Mouse (Mus musculus) v-Abl transformed pro-B cells (cell line): Measurements from ENCODE around the gene Cfap44.

Experiments
- in situ Hi-C, 2 experiments: fragments of 400-800 bp; cut with MboI; formaldehyde crosslinking; loops; one replicate each; pipeline ENCODE4 v1.15.1; 2025; ENCODE audit not compliant: unreplicated experiment in 2 of 2

Cfap44 gene

DNA sequence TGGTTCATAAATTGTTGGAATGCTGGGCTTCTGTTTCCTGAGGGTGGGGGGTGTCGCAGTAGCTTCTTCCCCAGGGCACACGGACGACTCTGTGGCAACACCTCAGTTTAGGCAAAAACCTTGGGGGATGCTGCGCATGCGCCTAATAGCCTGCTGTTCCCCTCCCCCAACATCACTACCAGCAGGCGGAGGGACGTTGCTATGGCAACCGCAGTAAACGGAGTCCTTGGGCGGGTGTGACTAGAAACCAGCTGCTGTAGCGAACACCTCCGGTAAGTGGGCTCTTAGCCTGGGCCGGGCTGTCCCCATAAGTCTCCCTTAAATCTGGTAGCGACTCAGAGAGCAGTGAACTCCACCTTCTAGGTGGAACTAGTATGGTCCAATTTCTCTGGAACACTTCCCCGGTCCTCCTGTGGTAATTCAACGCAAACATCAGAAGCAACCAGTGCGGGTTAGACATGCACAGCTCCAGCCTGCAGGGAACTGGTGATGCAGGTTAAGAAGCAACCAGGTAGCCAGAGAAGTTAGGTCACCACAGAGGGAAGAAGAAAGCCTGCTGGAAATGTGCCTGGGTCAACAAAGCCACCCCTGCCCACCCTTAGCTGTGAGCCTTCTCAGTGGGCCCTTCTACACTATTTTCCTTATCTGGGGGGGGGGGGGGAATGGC lies at the start of gene Cfap44:
TSS of gene Cfap44 (plus strand) at position 220 of the 667 bp plus-strand sequence.
- in situ Hi-C loops: no loop called here

DNA sequence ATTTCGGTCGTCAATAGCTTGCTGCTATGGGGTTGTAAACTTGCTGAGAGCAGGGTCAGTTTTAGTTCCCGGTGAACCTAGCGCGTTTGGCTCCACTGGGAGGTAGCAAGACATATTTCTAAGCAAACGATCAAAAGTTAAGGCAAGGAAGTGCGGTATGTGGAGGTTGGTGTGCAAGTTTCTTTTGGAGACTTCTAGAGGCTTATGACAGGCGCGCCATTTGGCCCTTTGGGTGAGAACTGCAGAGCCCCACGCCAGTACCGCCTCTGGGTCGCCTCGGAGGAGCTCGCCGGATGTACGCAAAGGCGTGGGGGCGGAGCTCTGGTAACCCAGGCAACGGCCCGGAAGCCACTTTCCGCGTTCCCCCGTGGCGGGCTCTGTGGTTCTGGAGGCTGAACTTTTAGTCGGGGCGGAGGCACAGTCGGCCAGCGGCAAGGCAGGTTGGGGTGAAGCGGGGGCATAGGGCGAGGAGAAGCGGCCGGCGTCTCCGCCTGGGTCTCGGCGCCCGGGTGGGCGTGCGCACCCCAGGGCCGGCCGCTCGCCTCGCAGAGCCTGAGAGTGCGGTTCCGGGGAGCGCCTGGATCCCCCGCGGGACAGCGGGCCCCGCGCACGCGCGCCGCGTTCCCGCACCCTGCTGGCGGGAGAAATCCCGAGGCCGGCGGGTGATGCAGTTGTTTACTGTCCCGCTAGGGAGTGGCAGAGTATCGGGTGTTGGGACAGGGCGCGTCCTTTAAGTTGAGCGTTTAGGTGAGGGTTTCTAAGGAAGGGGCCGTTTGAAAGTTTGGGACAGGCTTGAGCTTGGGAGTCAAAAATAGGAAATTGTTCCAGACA lies 47.3 kb upstream of the Cfap44 start, which contains the start of gene Spice1:
TSS of gene Spice1 (plus strand) at position 51 of the 831 bp plus-strand sequence.
- in situ Hi-C loops: no loop called here

DNA sequence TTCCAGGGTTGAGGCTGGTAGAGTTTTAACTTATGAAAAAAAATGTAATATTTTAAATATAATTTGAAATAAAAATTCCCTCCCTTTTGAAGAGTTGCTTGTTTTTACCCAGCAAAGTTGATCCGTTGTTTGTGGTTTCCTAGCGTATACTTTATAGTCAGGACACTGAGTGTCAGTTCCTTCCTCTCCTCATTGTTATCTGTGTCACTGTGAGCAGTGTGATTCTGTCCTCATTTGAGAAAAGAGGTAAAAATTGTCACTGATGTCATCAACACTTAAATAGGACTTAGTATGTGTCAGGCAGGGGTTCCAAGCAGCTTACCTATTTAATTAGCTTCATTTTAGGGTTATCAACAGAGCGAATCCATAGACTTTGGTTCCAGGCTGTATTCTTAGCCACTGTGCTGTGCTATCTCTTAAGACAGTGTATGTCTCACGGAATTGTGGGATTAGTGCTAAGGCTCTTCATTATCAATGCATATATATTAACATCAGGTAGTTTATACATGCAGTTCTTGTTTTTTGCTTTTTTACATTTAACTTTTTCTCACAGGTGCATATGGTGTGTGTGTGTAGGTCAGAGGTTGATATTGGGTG lies 44.7 kb upstream of the Cfap44 start:
- in situ Hi-C loops: loop anchor here (10.0 to 25.0 kb wide), 2 partner anchors 205 to 488 kb away; no protein-coding TSS in a partner anchor

DNA sequence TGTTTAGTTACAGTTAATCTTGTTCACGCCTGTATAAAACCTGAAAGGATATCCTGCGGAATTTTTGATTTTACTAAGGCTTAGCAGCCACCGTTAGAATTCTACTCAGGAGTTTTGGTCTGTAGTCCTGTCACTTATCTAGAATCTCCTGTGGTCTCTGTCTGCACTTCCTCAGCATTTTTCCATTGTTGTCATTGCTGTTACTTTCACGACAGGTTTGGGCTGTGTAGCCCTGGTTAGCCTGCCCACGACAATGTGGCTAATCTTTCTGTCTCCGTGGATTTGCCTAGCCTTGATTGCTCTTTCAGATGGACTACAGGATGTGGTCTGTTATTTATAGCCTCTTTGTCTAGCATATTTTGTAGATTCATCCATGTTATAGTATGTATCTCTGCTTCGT lies 38.3 kb upstream of the Cfap44 start:
- in situ Hi-C loops: loop anchor here (10.0 to 25.0 kb wide), 2 partner anchors 211 to 494 kb away; no protein-coding TSS in a partner anchor

DNA sequence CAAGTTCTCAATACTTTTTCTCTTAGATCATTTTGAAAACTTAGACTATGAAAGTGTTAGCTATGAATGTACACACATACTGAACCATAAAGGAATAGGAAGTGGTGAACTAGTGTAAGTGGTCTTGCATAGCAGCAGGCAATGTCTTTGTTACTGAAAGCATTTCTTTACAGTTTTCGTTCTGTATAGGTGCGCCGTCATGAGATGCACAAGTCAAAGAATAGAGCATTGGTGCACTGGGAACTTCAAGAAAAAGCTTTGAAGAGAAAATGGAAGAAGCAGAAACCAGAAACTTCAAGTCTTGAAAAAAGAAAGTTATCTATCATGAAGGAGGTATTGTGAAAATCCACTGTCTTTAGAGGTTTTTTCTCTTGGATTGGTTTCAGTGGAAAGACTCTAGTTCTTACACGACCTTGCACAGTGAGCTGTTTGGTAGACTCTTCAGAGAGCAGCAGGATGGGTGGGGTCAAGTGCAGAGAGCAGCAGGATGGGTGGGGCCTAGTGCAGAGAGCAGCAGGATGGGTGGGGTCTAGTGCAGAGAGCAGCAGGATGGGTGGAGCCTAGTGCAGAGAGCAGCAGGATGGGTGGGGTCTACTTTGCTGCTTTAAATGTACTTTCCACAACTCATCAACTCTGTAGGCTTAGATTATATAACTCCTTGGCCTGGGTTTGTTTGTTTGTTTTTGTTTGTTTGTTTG lies 36.9 kb upstream of the Cfap44 start:
- in situ Hi-C loops: loop anchor here (10.0 to 25.0 kb wide), 2 partner anchors 213 to 495 kb away; no protein-coding TSS in a partner anchor

DNA sequence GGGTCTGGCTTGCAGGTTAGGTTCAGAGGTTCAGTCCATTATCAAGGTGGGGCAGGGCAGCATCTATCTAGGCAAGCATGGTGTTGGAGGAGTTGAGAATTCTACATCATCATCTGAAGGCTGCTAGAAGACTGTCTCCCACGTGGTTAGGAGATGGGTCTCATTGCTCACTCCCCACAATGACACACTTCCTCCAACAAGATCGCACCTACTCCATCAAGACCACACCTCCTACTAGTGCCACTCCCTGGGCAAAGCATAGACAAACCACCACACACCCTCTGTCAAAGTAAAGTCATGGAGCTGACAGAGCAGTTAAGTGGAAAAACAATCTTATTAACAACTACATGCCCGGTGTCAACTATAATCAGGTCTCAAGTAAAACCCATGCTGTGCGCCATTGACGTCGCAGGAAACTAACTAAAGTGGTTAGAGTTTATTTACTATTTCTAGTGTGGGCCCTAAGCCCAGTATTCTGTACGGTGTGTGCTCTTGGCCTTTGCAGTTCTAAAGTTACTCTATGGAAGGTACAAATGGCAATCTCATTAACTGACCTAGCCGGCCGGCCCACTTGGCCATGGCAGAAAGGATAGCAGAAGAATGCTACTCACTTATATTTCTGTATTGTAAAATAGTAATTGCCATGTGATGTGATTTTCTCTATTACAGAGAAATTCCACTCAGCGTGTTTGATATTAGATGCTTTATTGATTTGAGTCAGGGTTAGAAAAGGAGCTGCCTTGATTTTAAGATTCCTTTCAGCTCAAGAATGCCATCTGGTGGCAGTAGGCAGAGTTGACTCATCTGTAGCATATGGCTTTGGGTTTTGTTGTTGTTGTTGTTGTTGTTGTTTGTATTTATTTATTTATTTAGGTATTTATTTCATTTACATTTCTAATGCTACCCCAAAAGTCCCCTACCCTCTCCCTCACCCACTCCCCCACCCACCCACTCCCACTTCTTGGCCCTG lies 32.4 kb upstream of the Cfap44 start:
- in situ Hi-C loops: loop anchor here (5.0 to 25.0 kb wide), 2 partner anchors 120 to 500 kb away; no protein-coding TSS in a partner anchor

DNA sequence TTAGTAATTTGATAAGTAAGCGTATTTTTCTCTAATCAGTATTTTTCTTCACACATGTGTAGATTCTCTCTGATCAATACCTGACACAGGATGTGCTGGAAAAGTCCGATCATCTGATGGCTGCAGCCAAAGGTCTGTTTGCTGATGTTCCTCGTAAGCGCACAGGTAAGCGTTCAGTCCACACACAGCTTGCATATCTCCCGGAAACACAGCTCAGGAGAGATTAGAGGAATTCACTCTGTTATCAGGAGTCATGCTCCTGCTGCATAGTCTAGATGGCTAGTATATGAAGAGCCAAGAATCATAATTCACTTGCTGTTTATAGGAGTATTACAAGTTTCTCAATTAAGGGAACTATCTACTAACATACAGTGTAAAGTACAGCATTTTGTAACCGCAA lies 29.1 kb upstream of the Cfap44 start:
- in situ Hi-C loops: loop anchor here in 1 of 2 experiments (25.0 kb wide), 1 partner anchor 503 kb away; no protein-coding TSS in a partner anchor

DNA sequence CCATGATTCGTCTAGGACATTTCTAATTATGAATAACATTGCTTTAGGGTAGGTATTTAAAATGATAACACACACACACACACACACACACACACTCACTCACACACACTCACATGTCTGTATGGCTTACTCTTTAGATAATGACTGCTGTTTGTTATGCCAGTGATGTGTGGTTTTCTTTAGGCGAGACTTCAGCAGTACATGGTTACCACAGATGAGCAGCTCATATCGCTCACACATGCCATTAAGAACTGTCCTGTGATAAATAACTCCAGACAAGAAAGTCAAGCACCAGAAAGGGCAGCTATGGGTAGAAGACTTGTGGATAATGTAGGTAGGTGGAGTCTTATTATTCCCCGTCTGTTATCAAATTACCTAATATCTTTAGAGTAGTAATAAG lies 19.1 kb upstream of the Cfap44 start:
- in situ Hi-C loops: no loop called here

DNA sequence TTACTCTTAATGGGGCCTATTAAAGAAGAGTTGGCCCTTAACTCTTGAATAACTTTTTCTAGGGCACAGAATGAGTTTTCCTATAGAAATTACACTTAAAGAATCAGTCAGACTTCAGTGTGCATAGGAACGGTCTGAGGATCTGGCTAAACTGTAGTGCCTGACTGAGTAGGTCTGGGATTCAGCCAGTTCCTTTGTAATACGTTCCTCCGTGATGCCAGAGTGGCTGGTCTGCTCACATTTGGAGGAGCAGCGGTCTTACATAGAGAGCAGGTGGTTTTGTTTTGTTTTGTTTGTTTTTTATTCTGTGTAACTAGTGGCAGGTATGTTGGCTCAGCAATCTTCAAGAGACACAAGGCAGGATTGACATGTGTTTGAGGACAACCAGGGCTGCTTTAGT lies 14.6 kb upstream of the Cfap44 start:
- in situ Hi-C loops: no loop called here

DNA sequence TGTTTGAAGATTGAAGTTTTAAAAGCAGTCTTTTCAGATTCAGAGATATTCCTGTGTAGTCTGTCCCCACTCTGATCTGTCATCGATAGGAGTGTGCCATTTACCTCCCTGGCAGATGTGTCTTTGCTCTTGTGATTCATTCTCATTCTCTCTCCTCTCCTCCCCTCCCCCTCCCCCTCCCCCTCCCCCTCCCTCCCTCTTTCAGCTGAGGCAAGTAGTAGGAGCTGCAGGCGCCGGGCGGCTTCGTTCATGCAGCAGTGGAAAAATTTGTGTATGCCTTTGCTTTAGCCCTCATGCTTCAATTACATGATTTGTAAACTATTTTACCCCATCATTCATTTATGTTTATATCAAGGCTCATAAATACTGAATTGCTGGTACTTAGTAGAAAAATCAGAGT lies 13.0 kb upstream of the Cfap44 start:
- in situ Hi-C loops: no loop called here

DNA sequence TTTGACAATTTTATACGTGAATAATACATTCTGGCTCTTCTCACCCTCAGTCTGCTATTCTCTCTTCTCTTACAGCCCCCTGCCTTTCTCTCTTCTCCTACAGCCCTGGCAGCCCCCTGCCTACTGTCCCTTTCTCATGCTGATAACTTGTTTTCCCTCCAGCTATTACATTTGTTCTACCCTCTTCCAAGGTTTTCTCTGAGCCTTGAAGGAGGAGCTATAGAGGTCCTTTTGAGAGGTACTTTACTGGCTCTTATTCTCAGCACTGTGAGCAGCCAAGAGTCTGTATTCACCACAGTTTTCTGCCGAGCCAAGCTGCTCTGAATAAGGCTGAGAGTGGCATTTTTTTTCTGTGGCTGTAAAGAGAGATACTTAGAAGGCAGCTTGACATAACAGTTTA lies 11.0 kb upstream of the Cfap44 start:
- in situ Hi-C loops: no loop called here

DNA sequence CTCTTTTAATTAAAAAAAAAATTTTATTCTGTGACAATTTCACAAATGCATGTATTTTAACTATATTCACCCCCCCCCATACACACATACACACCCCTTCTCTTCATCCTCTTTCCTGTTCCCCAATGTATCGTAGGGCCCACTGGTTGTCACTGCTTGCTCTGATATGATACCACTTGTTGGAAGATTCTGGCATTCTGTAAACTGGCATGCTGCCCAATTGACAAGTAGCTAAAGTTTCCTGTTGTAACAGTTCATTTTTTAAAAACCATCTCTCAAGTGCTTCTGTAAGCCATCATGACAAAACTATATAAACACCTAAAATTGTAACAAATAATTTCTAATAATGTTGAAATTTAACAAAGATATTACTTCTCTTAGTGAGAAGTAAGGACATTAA lies 10.3 kb upstream of the Cfap44 start:
- in situ Hi-C loops: no loop called here

DNA sequence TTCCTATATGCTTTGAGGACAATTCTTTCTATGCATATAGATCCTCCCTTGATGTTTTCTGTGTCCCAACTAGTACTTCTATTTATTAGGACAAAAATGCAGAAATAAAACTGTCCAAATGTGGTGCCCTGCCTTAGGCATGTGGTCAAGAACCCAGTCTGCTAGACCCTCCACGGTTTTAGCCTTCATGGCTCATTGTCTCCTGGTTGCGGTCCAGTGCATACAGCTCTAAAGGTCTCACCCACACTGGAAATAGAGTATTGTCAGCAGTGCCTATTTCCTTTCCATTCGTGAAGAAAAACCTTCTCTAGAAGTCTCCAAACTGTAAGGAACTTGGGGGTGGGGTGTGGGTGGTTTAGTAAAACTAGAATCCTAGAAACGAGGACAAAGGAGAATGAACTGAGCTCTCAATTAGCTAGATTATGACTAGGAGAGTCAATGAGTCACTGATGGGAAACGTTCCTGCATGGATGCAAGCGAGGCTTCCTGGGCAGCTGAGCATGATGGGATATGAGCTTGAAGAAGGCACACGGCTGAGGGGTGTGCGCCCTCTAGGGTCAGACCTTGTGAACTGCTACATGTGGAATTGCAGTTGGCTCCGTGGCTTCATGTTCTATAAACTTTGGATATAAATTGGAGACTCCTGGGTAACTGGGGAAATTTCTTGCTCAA lies 2.6 kb upstream of the Cfap44 start:
- in situ Hi-C loops: no loop called here

DNA sequence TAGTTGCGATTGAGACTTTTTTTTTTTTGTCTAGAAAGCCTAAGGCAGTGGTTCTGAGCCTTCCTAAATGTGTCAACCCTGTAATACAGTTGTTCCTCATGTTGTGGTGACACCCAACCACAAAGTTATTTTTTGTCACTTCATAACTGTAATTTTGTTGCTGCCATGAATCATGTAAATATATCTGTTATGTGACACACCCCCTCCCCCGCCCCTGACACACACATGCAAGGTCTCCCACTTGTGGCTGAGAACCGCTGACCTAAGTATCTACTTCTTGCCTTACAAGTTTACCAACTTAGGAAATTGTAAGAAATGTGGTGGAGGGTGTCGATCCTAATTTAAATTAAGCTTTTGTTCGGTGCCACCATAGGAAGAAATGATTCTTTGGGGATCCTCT lies 10.3 kb downstream of the Cfap44 start:
- in situ Hi-C loops: no loop called here

DNA sequence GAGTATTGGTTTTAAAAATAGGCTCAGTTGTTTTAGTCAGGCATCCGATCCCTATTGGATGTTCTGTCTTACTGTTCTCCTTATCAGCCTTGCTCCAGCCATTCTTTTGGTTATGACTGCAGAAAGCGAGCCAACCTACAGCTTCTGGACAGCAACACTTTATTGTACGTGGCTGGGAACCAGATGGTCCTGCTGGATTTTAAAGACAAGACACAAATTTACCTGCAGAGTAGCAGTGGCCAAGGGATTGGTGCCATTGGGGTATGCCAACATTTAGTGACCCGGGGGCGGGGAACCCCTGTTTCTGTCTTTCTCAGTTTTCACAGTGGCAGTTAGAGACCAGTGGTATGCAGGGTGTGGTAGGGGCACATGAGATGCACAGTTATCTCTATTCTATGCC lies 12.6 kb downstream of the Cfap44 start:
- in situ Hi-C loops: no loop called here

DNA sequence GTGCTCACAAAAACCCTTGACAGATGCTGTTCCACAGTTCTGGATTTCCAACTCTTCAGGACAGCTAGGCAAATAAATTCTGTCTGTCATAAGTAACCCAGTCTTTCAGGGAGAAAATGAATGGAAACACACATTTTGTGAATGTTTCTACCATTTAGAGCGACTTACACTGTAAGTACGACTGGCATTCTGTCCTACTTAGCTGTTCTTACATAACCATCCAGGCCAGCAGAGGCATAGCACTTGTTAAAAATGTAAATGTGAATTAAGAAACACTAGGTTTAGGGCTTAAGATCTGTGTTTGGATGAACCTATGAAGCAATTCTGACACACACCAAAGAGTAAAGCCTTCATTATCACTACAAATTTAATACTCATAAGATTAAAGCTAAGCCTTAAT lies 13.7 kb downstream of the Cfap44 start:
- in situ Hi-C loops: no loop called here

DNA sequence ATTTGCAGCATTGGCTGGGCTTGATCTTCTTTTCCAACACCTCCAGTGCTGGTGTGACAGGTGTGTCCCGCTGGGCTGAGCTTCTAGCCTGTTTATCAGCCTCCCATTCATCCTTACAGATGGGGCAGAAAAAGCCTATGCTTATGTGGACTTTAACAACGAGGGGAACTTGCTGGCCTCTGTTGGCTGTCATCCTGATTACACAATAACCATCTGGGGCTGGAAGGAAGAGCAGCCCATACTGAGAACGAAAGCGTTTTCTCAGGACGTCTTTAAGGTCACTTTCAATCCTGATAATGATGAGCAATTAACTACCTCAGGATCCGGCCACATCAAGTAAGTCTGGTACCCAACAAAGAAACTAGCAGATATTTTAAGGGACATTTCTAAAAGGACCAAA lies 15.6 kb downstream of the Cfap44 start:
- in situ Hi-C loops: no loop called here

DNA sequence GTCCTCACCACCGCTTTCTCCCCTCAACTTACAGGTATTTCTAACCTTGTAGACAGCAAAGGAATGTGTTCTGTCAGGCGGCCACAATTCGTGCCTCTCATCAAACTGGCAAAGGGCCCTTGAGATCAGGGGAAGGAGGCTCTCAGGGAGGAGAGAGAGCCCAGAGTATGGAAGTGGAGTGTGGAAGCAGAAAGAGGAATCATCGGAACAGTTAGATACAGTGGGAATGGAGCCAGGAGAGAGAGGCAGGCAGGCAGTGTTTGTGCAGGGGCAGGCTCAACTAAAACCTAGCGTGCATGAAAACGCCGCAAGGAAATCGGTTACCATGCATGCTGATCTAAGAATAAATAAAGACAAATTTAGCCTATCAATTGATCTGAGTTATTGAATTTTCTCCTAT lies 23.0 kb downstream of the Cfap44 start:
- in situ Hi-C loops: no loop called here

DNA sequence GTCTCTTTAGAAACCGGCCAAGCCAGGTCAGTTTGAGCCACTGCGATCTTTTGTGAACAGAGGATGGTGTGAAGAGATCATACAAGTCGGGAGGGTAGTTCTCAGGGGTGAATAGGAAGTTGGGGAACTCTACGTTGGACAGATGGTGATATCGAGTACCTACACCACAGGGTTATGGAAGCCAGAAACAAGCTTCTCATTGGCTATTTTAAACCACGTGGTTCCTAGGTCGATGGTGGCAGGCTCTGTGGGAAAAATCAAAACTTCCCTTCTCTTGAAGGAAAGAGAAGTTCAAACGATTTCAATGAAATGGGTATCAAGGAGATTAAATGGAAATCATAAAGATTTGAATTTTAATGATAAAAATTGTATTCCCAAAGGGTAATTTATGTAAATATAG lies 27.1 kb downstream of the Cfap44 start:
- in situ Hi-C loops: no loop called here
